Mouse (Mus musculus) forebrain, embryonic 13.5 days (tissue): ENCODE data around the gene Duox1. TPM values are rescaled to one million over a fixed set of nuclear protein-coding genes. Genes with fewer than 3 reads are reported as not detected.

Source experiments
- ATAC-seq: fragments of 200-750 bp; cut with Nextera tagmentation; 2 replicates; pipeline ENCODE4 v1.8.0; 2017
- H3K27ac ChIP-seq: fragments of 300-500 bp; sonication (generic); 2 replicates; pipeline ENCODE4 v1.5.1; 2015; ENCODE audit warnings: inconsistent platforms, mild to moderate bottlenecking, moderate library complexity
- H3K27me3 ChIP-seq: fragments of 300-500 bp; sonication (generic); 2 replicates; pipeline ENCODE4 v1.6.1; 2015; ENCODE audit warnings: mild to moderate bottlenecking, inconsistent platforms
- H3K36me3 ChIP-seq: fragments of 300-500 bp; sonication (generic); 2 replicates; pipeline ENCODE4 v1.6.1; 2015; ENCODE audit warnings: mild to moderate bottlenecking, inconsistent platforms; ENCODE audit not compliant: poor library complexity, severe bottlenecking
- H3K4me1 ChIP-seq: fragments of 300-500 bp; sonication (generic); 2 replicates; pipeline ENCODE4 v1.6.1; 2015; ENCODE audit warnings: inconsistent platforms
- H3K4me2 ChIP-seq: fragments of 300-500 bp; sonication (generic); 2 replicates; pipeline ENCODE4 v1.6.1; 2015; ENCODE audit warnings: inconsistent platforms, mild to moderate bottlenecking, moderate library complexity
- H3K4me3 ChIP-seq: fragments of 300-500 bp; sonication (generic); 2 replicates; pipeline ENCODE4 v1.5.1; 2015; ENCODE audit warnings: mild to moderate bottlenecking, inconsistent platforms
- H3K9ac ChIP-seq: fragments of 300-500 bp; sonication (generic); 2 replicates; pipeline ENCODE4 v1.6.1; 2015; ENCODE audit warnings: mild to moderate bottlenecking, inconsistent platforms
- H3K9me3 ChIP-seq: fragments of 300-500 bp; sonication (generic); replicated peaks from 2 replicates; pipeline ENCODE4 v1.6.1; 2016; ENCODE audit warnings: inconsistent platforms
- WGBS: fragments of 180-500 bp; shearing (Covaris S2); methylation state at CpG from one replicate; pipeline ENCODE4 v1.1.7; 2015; 5-methylcytosine and 5-hydroxymethylcytosine counted together
- polyA plus RNA-seq: library from polyadenylated mRNA; unstranded; fragments of >200 nt; fragmentation: Nextera tagmentation; extraction: Ambion mirVana; gene quantifications from 2 replicates; pipeline ENCODE4 v1.2.1, GENCODE M21; 2015

The Duox1 gene
- polyA plus RNA-seq, result 0.04 TPM in 1 of 2 replicates, not detected in the other

- no peaks in the 10 kb centered on the region for H3K36me3 ChIP-seq
- ATAC-seq, result no peak
- peaks cover 7% of the 10 kb centered on the region; the same call in 1 of the 2 replicates for H3K4me1 ChIP-seq
- no peak within 1 kb of the TSS for H3K4me2 ChIP-seq
- 88% methylated on average over 7 of the region's 7 CpGs for WGBS
- no peaks in the 10 kb centered on the region for H3K9me3 ChIP-seq
- H3K4me3 ChIP-seq, result no peak within 1 kb of the TSS
- no peak within 1 kb of the TSS for H3K9ac ChIP-seq
- H3K27me3 ChIP-seq, result peaks cover 53% of the 10 kb centered on the region
- H3K27ac ChIP-seq, result no peak within 1 kb of the TSS
Measured at GRCm38 (mm10) chr2:122315372-122315771, at the start of gene Duox1. Duox1 (plus strand) TSS chr2:122315672.

- Histone ChIP-seq H3K4me1 (peaks cover 22% of the 10 kb centered on the region), H3K4me2 (no peak overlapping the region), H3K27ac (no peak overlapping the region), H3K36me3 (peaks cover 3% of the 10 kb centered on the region; the same call in 1 of the 2 replicates), H3K4me3 (no peak overlapping the region), H3K27me3 (no peaks in the 10 kb centered on the region), H3K9ac (no peak overlapping the region), H3K9me3 (no peaks in the 10 kb centered on the region)
- ATAC-seq, result no peak
- WGBS, result 91% methylated on average over 7 of the region's 7 CpGs
Measured at GRCm38 (mm10) chr2:122266407-122267193, 48.9 kb upstream of the Duox1 start.

- no peak overlapping the region for H3K9ac ChIP-seq
- ATAC-seq, result no peak
- H3K27ac ChIP-seq, result no peak overlapping the region
- no peaks in the 10 kb centered on the region for H3K4me1 ChIP-seq
- no peak overlapping the region for H3K4me3 ChIP-seq
- H3K4me2 ChIP-seq, result no peak overlapping the region
- no peaks in the 10 kb centered on the region for H3K9me3 ChIP-seq
- no peaks in the 10 kb centered on the region for H3K27me3 ChIP-seq
- no peaks in the 10 kb centered on the region for H3K36me3 ChIP-seq
- 97% methylated on average over 3 of the region's 3 CpGs for WGBS
Measured at GRCm38 (mm10) chr2:122278769-122279168, 36.7 kb upstream of the Duox1 start.

GRCm38 (mm10) chr2:122284091-122284490 is 31.4 kb upstream of the Duox1 start:
- ATAC-seq, result no peak
- Histone ChIP-seq H3K4me3 (no peak overlapping the region), H3K36me3 (no peaks in the 10 kb centered on the region), H3K27ac (no peak overlapping the region), H3K4me1 (no peaks in the 10 kb centered on the region), H3K9ac (no peak overlapping the region), H3K27me3 (no peaks in the 10 kb centered on the region), H3K9me3 (no peaks in the 10 kb centered on the region), H3K4me2 (no peak overlapping the region)
- WGBS, result 90% methylated on average over 9 of the region's 9 CpGs

GRCm38 (mm10) chr2:122286137-122286536 is 29.3 kb upstream of the Duox1 start:
- Histone ChIP-seq H3K4me1 (no peaks in the 10 kb centered on the region), H3K9me3 (no peaks in the 10 kb centered on the region), H3K27me3 (no peaks in the 10 kb centered on the region; the same call in 1 of the 2 replicates), H3K9ac (no peak overlapping the region), H3K4me2 (no peak overlapping the region), H3K36me3 (no peaks in the 10 kb centered on the region), H3K27ac (no peak overlapping the region), H3K4me3 (no peak overlapping the region)
- ATAC-seq, result no peak
- 68% methylated on average over 7 of the region's 7 CpGs for WGBS

GRCm38 (mm10) chr2:122294916-122295315 is 20.6 kb upstream of the Duox1 start:
- peaks cover 68% of the 10 kb centered on the region for H3K27me3 ChIP-seq
- WGBS, result 5% methylated on average over 7 of the region's 7 CpGs
- no peak for ATAC-seq
- H3K27ac ChIP-seq, result no peak overlapping the region
- H3K9me3 ChIP-seq, result no peaks in the 10 kb centered on the region
- H3K9ac ChIP-seq, result no peak overlapping the region
- H3K4me3 ChIP-seq, result no peak overlapping the region
- H3K4me1 ChIP-seq, result peaks cover 23% of the 10 kb centered on the region
- H3K36me3 ChIP-seq, result no peaks in the 10 kb centered on the region
- no peak overlapping the region for H3K4me2 ChIP-seq

- Histone ChIP-seq H3K9ac (no peak overlapping the region), H3K4me2 (peak overlapping the region; percentile 37), H3K9me3 (no peaks in the 10 kb centered on the region), H3K27me3 (peaks cover 93% of the 10 kb centered on the region), H3K27ac (no peak overlapping the region), H3K4me3 (peak overlapping the region; percentile 28), H3K4me1 (peaks cover 39% of the 10 kb centered on the region), H3K36me3 (no peaks in the 10 kb centered on the region)
- ATAC-seq, result no peak
- WGBS, result under 1% methylated on average over 35 of the region's 35 CpGs
Measured at GRCm38 (mm10) chr2:122297271-122298095, 18.0 kb upstream of the Duox1 start.

- WGBS, result under 1% methylated on average over 13 of the region's 13 CpGs
Measured at GRCm38 (mm10) chr2:122298096-122298499, 17.4 kb upstream of the Duox1 start, which contains the start of gene Duox2. Duox2 (minus strand) TSS chr2:122298449.

GRCm38 (mm10) chr2:122298596-122299490 is 16.6 kb upstream of the Duox1 start, which contains the start of gene Duoxa2:
Duoxa2 (plus strand) TSS chr2:122298900.
- H3K4me3 ChIP-seq, result peak within 1 kb of the TSS; percentile 28
- no peak within 1 kb of the TSS for H3K9ac ChIP-seq
- no peaks in the 10 kb centered on the region for H3K36me3 ChIP-seq
- H3K27me3 ChIP-seq, result peaks cover 99% of the 10 kb centered on the region
- no peak within 1 kb of the TSS for H3K27ac ChIP-seq
- H3K9me3 ChIP-seq, result no peaks in the 10 kb centered on the region
- H3K4me1 ChIP-seq, result peaks cover 39% of the 10 kb centered on the region
- no peak for ATAC-seq
- under 1% methylated on average over 43 of the region's 43 CpGs for WGBS
- peak within 1 kb of the TSS; percentile 49 for H3K4me2 ChIP-seq

More at GRCm38 (mm10) chr2:122298096-122298499, 17.4 kb upstream of the Duox1 start, which contains the start of gene Duox2:
- Histone ChIP-seq H3K27me3 (peaks cover 99% of the 10 kb centered on the region), H3K4me3 (peak within 1 kb of the TSS; percentile 28), H3K9ac (no peak within 1 kb of the TSS), H3K9me3 (no peaks in the 10 kb centered on the region), H3K4me2 (peak within 1 kb of the TSS; percentile 49), H3K27ac (no peak within 1 kb of the TSS), H3K36me3 (no peaks in the 10 kb centered on the region), H3K4me1 (peaks cover 39% of the 10 kb centered on the region)
- ATAC-seq, result no peak

- Histone ChIP-seq H3K36me3 (no peaks in the 10 kb centered on the region), H3K27me3 (peaks cover 97% of the 10 kb centered on the region), H3K27ac (no peak overlapping the region), H3K4me2 (no peak overlapping the region), H3K9me3 (no peaks in the 10 kb centered on the region), H3K4me1 (peaks cover 39% of the 10 kb centered on the region), H3K9ac (no peak overlapping the region), H3K4me3 (no peak overlapping the region)
- 8% methylated on average over 14 of the region's 14 CpGs for WGBS
- no peak for ATAC-seq
Measured at GRCm38 (mm10) chr2:122299911-122300655, 15.4 kb upstream of the Duox1 start.

GRCm38 (mm10) chr2:122300656-122301020 is 14.8 kb upstream of the Duox1 start:
- H3K4me1 ChIP-seq, result peaks cover 39% of the 10 kb centered on the region
- peak overlapping the region; percentile 81 for H3K4me2 ChIP-seq
- H3K27me3 ChIP-seq, result peaks cover 96% of the 10 kb centered on the region
- H3K9me3 ChIP-seq, result no peaks in the 10 kb centered on the region
- no peak for ATAC-seq
- WGBS, result 3% methylated on average over 14 of the region's 14 CpGs
- H3K36me3 ChIP-seq, result no peaks in the 10 kb centered on the region
- H3K4me3 ChIP-seq, result no peak overlapping the region
- no peak overlapping the region for H3K27ac ChIP-seq
- no peak overlapping the region for H3K9ac ChIP-seq
